Mouse (Mus musculus): Measurements from ENCODE around the gene Osbpl2. TPM values are rescaled to one million over a fixed set of nuclear protein-coding genes. Genes with fewer than 3 reads are reported as not detected.
A peak's percentile ranks its signal among the peaks of the same experiment; 100 is the strongest.

Gene Osbpl2
- total and polyA plus RNA-seq, 3 experiments = 11.4 to 15.6 (median 12.8) TPM

- Histone ChIP-seq H3K4me2 (ENCODE audit: insufficient read depth, low read depth, poor library complexity, severe bottlenecking) (no peak overlapping the region), H3K4me1 (ENCODE audit: control insufficient read depth in 1 of 2, insufficient read depth in 2 of 2) (peaks cover 3 to 9% of the 10 kb centered on the region in 2 experiments), H3K9me3 (replicated peaks; ENCODE audit: low read length) (no peaks in the 10 kb centered on the region), H3K79me2 (replicated peaks; ENCODE audit: control insufficient read depth, extremely low read depth, insufficient read depth, poor library complexity, severe bottlenecking) (no peaks in the 10 kb centered on the region), H3K36me3 (replicated peaks in 1 of 2; ENCODE audit: control insufficient read depth in 1 of 2, insufficient read depth in 1 of 2, low read length in 1 of 2) (no peaks in the 10 kb centered on the region), H3K4me3 (replicated peaks in 1 of 3; ENCODE audit: low read depth in 2 of 3, low read length in 2 of 3, poor library complexity in 1 of 3) (peak overlapping the region in 1 of 3 experiments; percentile 18), H3K27ac (ENCODE audit: insufficient read depth, low read depth) (no peak overlapping the region), H3K27me3 (replicated peaks) (peaks cover 66% of the 10 kb centered on the region), H3K9ac (ENCODE audit: insufficient read depth, low read depth) (no peak overlapping the region)
- peak; percentile 45 for DNase-seq (ENCODE audit: extremely low read depth)
- TF ChIP-seq USF1 (IDR thresholded peaks at IDR 0.05; ENCODE audit: low read depth, low read length) (no peak), CHD2 (IDR thresholded peaks at IDR 0.05; ENCODE audit: low read length) (0 out of 2 replicates have a peak, but pooled peaks have one; percentile 20), BHLHE40 (IDR thresholded peaks at IDR 0.05; ENCODE audit: low read depth, low read length) (peak; percentile 83), ELF1 (IDR thresholded peaks at IDR 0.05; ENCODE audit: low read depth, low read length) (0 out of 2 replicates have a peak, but pooled peaks have one; percentile 19), NELFE (IDR thresholded peaks at IDR 0.05; ENCODE audit: low read depth, low read length) (no peak), EP300 (IDR thresholded peaks at IDR 0.05; ENCODE audit: low read length) (peak; percentile 35; the same call in 1 of the 2 replicates), IRF4 (IDR thresholded peaks at IDR 0.05; ENCODE audit: low read depth, low read length) (0 out of 2 replicates have a peak, but pooled peaks have one; percentile 26), MYC (IDR thresholded peaks at IDR 0.05; ENCODE audit: low read depth, low read length) (no peak), HCFC1 (IDR thresholded peaks at IDR 0.05; ENCODE audit: low read depth, low read length) (peak; percentile 23; the same call in 1 of the 2 replicates)
- dilution Hi-C loops (cut with MboI; ENCODE audit: extremely low pct_ligation_motif_present, extremely low pct_unique_long_range_greater_than_20kb, low sequenced_read_pairs) = no loop called here
- in situ Hi-C loops (cut with MboI; ENCODE audit: low pct_ligation_motif_present, low pct_unique_long_range_greater_than_20kb, low sequenced_read_pairs) = no loop called here
Measured at GRCm38 (mm10) chr2:180196610-180197322, 77.7 kb downstream of the Osbpl2 start.

- dilution Hi-C loops (cut with MboI; ENCODE audit: extremely low pct_ligation_motif_present, extremely low pct_unique_long_range_greater_than_20kb, low sequenced_read_pairs) (no loop called here), in situ Hi-C loops (cut with MboI; ENCODE audit: low pct_ligation_motif_present, low pct_unique_long_range_greater_than_20kb, low sequenced_read_pairs) (no loop called here)
- H3K4me2 ChIP-seq (ENCODE audit: insufficient read depth, low read depth, poor library complexity, severe bottlenecking) = no peak overlapping the region
- no peak overlapping the region for H3K27ac ChIP-seq (ENCODE audit: insufficient read depth, low read depth)
- TF ChIP-seq GABPA (IDR thresholded peaks at IDR 0.05; ENCODE audit: insufficient replicate concordance, low read depth, low read length) (no peak), SIN3A (IDR thresholded peaks at IDR 0.05; ENCODE audit: low read length) (no peak), SMC3 (IDR thresholded peaks at IDR 0.05; ENCODE audit: low read depth, low read length) (no peak), CHD2 (IDR thresholded peaks at IDR 0.05; ENCODE audit: low read length) (no peak), JUND (conservative IDR thresholded peaks at IDR 0.05; ENCODE audit: low read depth, low read length) (no peak), ELF1 (IDR thresholded peaks at IDR 0.05; ENCODE audit: low read depth, low read length) (no peak), POLR2AphosphoS2 (IDR thresholded peaks at IDR 0.05; ENCODE audit: low read depth, low read length) (no peak), HCFC1 (IDR thresholded peaks at IDR 0.05; ENCODE audit: low read depth, low read length) (no peak), NRF1 (IDR thresholded peaks at IDR 0.05; ENCODE audit: low read depth, low read length) (no peak), MAFK (IDR thresholded peaks at IDR 0.05; ENCODE audit: insufficient replicate concordance, low read length) (no peak), TCF12 (IDR thresholded peaks at IDR 0.05; ENCODE audit: low read depth, low read length) (no peak), IRF4 (IDR thresholded peaks at IDR 0.05; ENCODE audit: low read depth, low read length) (no peak), MEF2A (IDR thresholded peaks at IDR 0.05; ENCODE audit: borderline replicate concordance, low read depth, low read length) (no peak), MAX (IDR thresholded peaks at IDR 0.05; ENCODE audit: low read length) (no peak), CTCF (conservative IDR thresholded peaks at IDR 0.05 in 1 of 2, IDR thresholded peaks at IDR 0.05 in 1 of 2; ENCODE audit: low read depth in 2 of 2, low read length in 2 of 2) (no peak), MXI1 (IDR thresholded peaks at IDR 0.05; ENCODE audit: low read depth, low read length) (no peak), MAZ (IDR thresholded peaks at IDR 0.05; ENCODE audit: low read depth, low read length) (no peak), UBTF (IDR thresholded peaks at IDR 0.05; ENCODE audit: low read depth, low read length) (no peak), USF2 (conservative IDR thresholded peaks at IDR 0.05; ENCODE audit: low read depth, low read length) (no peak)
- peaks cover 73% of the 10 kb centered on the region for H3K27me3 ChIP-seq (replicated peaks)
- H3K9ac ChIP-seq (ENCODE audit: insufficient read depth, low read depth) = no peak overlapping the region
- no peaks in the 10 kb centered on the region for H3K36me3 ChIP-seq (replicated peaks in 1 of 2; ENCODE audit: control insufficient read depth in 1 of 2, insufficient read depth in 1 of 2, low read length in 1 of 2)
- H3K4me3 ChIP-seq (replicated peaks in 1 of 3; ENCODE audit: low read depth in 2 of 3, low read length in 2 of 3, poor library complexity in 1 of 3) = no peak overlapping the region
- no peak for DNase-seq (ENCODE audit: extremely low read depth)
- H3K79me2 ChIP-seq (replicated peaks; ENCODE audit: control insufficient read depth, extremely low read depth, insufficient read depth, poor library complexity, severe bottlenecking) = no peaks in the 10 kb centered on the region
- peaks cover 6 to 8% of the 10 kb centered on the region in 2 experiments for H3K4me1 ChIP-seq (ENCODE audit: control insufficient read depth in 1 of 2, insufficient read depth in 2 of 2)
- no peaks in the 10 kb centered on the region for H3K9me3 ChIP-seq (replicated peaks; ENCODE audit: low read length)
Measured at GRCm38 (mm10) chr2:180197323-180198037, 78.4 kb downstream of the Osbpl2 start.

Data from CH12.LX (cell line).